Mouse (Mus musculus) heart, postnatal 36 days (tissue): Measurements from ENCODE around the gene Maco1. TPM values are rescaled to one million over a fixed set of nuclear protein-coding genes. Genes with fewer than 3 reads are reported as not detected.

Experiments used
- DNase-seq, 2 experiments: peaks; one replicate each; pipeline ENCODE4 v3.0.0; 2021 to 2022
- intact Hi-C: fragments of 180-260 bp; cut with DNase I; formaldehyde crosslinking; loops from one replicate; pipeline ENCODE4 v1.15.1; 2025
- total RNA-seq, 2 experiments: library from RNA; stranded (reverse); gene quantifications; 2 replicates each; pipeline ENCODE4 v1.2.3; 2021

Gene Maco1
- total RNA-seq, 2 experiments from 2014 or later = 23.9 to 24.7 TPM

GRCm38 (mm10) chr4:134756953-134757352 lies 96.2 kb downstream of the Maco1 start:
- no peak for DNase-seq
- intact Hi-C loops = no loop called here

GRCm38 (mm10) chr4:134754941-134755340 lies 98.2 kb downstream of the Maco1 start:
- DNase-seq = no peak
- intact Hi-C loops = loop anchor here (2.0 kb wide), 1 partner anchor 24 kb away; no protein-coding TSS in a partner anchor

- no peak for DNase-seq
- intact Hi-C loops = loop anchor here (2.0 kb wide), 1 partner anchor 24 kb away; no protein-coding TSS in a partner anchor
Measured at GRCm38 (mm10) chr4:134754371-134754770, 98.8 kb downstream of the Maco1 start.

GRCm38 (mm10) chr4:134753516-134754261 lies 99.5 kb downstream of the Maco1 start:
- DNase-seq = no peak
- intact Hi-C loops = loop anchor here (2.0 kb wide), 1 partner anchor 25 kb away; no protein-coding TSS in a partner anchor

- intact Hi-C loops = no loop called here
- no peak for DNase-seq
Measured at GRCm38 (mm10) chr4:134752911-134753426, 100.2 kb downstream of the Maco1 start.

Other genes starting within 250 kb of the Maco1 start
- gene Man1c1, start 149.1 kb downstream of the Maco1 start, total RNA-seq = 10 to 100 TPM; 22.0 to 23.2 TPM
- gene Ldlrap1, start 85.3 kb downstream of the Maco1 start, total RNA-seq = 10 to 100 TPM; 14.3 to 16.2 TPM
- gene Rhd, start 11.2 kb upstream of the Maco1 start, total RNA-seq = 1 to 10 TPM; 2.8 to 3.0 TPM
- 10 to 100 TPM; 65.8 to 71.3 TPM for gene Tmem50a, start 61.7 kb upstream of the Maco1 start, total RNA-seq
- gene Rsrp1, start 70.2 kb upstream of the Maco1 start, total RNA-seq = 100 to 1,000 TPM; 129 to 206 TPM
- 10 to 100 TPM; 56.1 to 65.6 TPM for gene Syf2, start 77.6 kb upstream of the Maco1 start, total RNA-seq